Mouse (Mus musculus) hindbrain, postnatal 0 days (tissue): ENCODE measurements around the gene Micu1. TPM values are rescaled to one million over a fixed set of nuclear protein-coding genes. Genes with fewer than 3 reads are reported as not detected.

Source experiments
- ATAC-seq: fragments of 200-750 bp; cut with Nextera tagmentation; 2 replicates; pipeline ENCODE4 v1.8.0; 2017; ENCODE audit warnings: mild to moderate bottlenecking, moderate TSS enrichment, moderate library complexity
- DNase-seq: peaks from one replicate; pipeline ENCODE4 v3.0.0-alpha.2; 2015; ENCODE audit warnings: low spot score
- H3K27ac ChIP-seq: fragments of 300-500 bp; sonication (generic); 2 replicates; pipeline ENCODE4 v1.5.1; 2014; ENCODE audit warnings: mild to moderate bottlenecking
- H3K27me3 ChIP-seq: fragments of 300-500 bp; sonication (generic); 2 replicates; pipeline ENCODE4 v1.6.1; 2014; ENCODE audit warnings: low read length, mixed read lengths; ENCODE audit not compliant: insufficient read depth
- H3K36me3 ChIP-seq: fragments of 300-500 bp; sonication (generic); 2 replicates; pipeline ENCODE4 v1.6.1; 2014; ENCODE audit warnings: low read length, mixed read lengths; ENCODE audit not compliant: insufficient read depth
- H3K4me1 ChIP-seq: fragments of 300-500 bp; sonication (generic); 2 replicates; pipeline ENCODE4 v1.6.1; 2014; ENCODE audit warnings: antibody characterized with exemption, low read length, mixed read lengths; ENCODE audit not compliant: insufficient read depth
- H3K4me2 ChIP-seq: fragments of 300-500 bp; sonication (generic); 2 replicates; pipeline ENCODE4 v1.6.1; 2014; ENCODE audit warnings: low read depth, mild to moderate bottlenecking, low read length, moderate library complexity, mixed read lengths
- H3K4me3 ChIP-seq: fragments of 300-500 bp; sonication (generic); 2 replicates; pipeline ENCODE4 v1.5.1; 2014; ENCODE audit warnings: low read length
- H3K9ac ChIP-seq: fragments of 300-500 bp; sonication (generic); replicated peaks from 2 replicates; pipeline ENCODE4 v1.6.1; 2014; ENCODE audit warnings: mild to moderate bottlenecking, low read length, moderate library complexity, mixed read lengths
- H3K9me3 ChIP-seq: fragments of 300-500 bp; sonication (generic); 2 replicates; pipeline ENCODE4 v1.6.1; 2016; ENCODE audit warnings: low read length, mixed read lengths
- CTCF ChIP-seq: IDR thresholded peaks from 2 replicates; pipeline ENCODE4 v1.5.1; 2016; ENCODE audit warnings: antibody characterized with exemption, control low read depth, low read depth
- WGBS: fragments of 180-500 bp; shearing (Covaris S2); extraction: QIAGEN DNeasy Blood & Tissue Kit; methylation state at CpG from one replicate; pipeline ENCODE4 v1.1.7; 2014; 5-methylcytosine and 5-hydroxymethylcytosine counted together
- polyA plus RNA-seq: library from polyadenylated mRNA; unstranded; fragments of >200 nt; fragmentation: Nextera tagmentation; extraction: Ambion mirVana; gene quantifications from 2 replicates; pipeline ENCODE4 v1.2.1, GENCODE M21; 2015
- total RNA-seq: library from RNA; depleted of rRNA; stranded (reverse); fragments of >200 nt; gene quantifications from 2 replicates; pipeline ENCODE4 v1.2.3, GENCODE M21; 2014; rRNA removed

Gene Micu1
- total and polyA plus RNA-seq, 2 experiments from 2014 or later = 73.4 to 74.9 TPM

- WGBS = 7% methylated on average over 25 of the region's 25 CpGs
- TF ChIP-seq CTCF = no peak
- Histone ChIP-seq H3K9ac (no peak overlapping the region), H3K27ac (no peak overlapping the region), H3K4me1 (peaks cover 16% of the 10 kb centered on the region; the same call in 1 of the 2 replicates), H3K27me3 (no peaks in the 10 kb centered on the region), H3K4me3 (no peak overlapping the region), H3K9me3 (no peaks in the 10 kb centered on the region), H3K4me2 (peak overlapping the region; percentile 30; the same call in 1 of the 2 replicates), H3K36me3 (no peaks in the 10 kb centered on the region)
- ATAC-seq (no peak), DNase-seq (no peak)
Measured at GRCm38 (mm10) chr10:59911561-59912198, 209.4 kb downstream of the Micu1 start.

Other genes starting within 250 kb of the Micu1 start
- gene Gm10322, start 86.4 kb upstream of the Micu1 start, total RNA-seq = not detected in 2 replicates
- gene Gm10322, start 86.4 kb upstream of the Micu1 start, polyA plus RNA-seq = not detected in 2 replicates
- gene Mcu, start 85.8 kb upstream of the Micu1 start, total RNA-seq = 27.5 and 33.4 TPM in 2 replicates
- gene Mcu, start 85.8 kb upstream of the Micu1 start, polyA plus RNA-seq = 44.9 and 47.3 TPM in 2 replicates
- 45.1 and 56.8 TPM in 2 replicates for gene Dnajb12, start 177.1 kb downstream of the Micu1 start, total RNA-seq
- 25.5 and 26.4 TPM in 2 replicates for gene Dnajb12, start 177.1 kb downstream of the Micu1 start, polyA plus RNA-seq
- gene Ddit4, start 249.4 kb downstream of the Micu1 start, total RNA-seq = 55.9 and 76.6 TPM in 2 replicates
- 55.2 and 56.9 TPM in 2 replicates for gene Ddit4, start 249.4 kb downstream of the Micu1 start, polyA plus RNA-seq